Mouse (Mus musculus): ENCODE data around the gene Ttll1.

The Ttll1 gene

DNA sequence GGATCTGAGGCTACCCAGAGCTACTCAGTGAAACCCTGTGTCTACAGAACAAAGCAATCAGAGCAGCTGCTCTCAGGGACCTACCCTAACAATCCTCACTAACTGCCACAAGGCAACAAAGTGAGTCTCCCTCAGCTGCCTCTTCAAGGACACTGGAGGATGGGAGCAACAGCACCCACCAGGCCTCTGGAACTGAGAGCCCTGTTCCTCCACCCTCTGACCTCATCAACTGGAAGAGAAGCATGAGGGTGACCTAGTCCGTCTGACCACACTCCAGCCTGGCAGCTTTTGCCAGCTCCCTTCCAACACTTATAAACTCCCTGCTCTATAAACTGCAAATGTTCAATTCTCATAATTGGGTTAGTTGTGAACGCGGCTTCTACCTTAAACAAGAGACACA, 56.8 kb downstream of the Ttll1 start:
- DNase-seq: no peak

DNA sequence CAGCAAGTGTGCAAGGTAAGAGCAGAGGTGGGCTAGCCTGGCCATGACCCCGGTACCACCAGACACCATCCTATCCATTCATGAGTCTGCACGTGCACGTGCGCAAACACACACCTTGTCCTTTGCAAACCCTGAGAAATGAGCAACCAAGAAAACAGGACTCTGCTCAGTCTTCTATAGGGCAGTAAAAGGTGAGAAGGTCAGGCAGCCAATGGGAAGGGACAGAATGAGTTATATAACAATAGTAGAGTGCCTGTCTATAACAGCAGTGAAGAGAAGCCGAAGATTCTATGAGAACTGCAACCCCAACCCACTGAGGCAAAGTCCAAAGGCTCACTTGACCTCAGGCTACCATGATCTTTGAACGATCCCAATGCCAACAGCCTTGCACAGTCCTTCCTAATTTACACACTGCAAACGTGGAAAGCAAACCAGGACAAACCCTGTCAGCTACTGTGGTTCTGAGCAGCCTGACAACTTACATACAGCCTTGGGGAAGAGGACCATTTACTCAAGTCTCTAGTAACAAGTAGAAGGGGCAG, 58.4 kb downstream of the Ttll1 start:
- no peak for DNase-seq

DNA sequence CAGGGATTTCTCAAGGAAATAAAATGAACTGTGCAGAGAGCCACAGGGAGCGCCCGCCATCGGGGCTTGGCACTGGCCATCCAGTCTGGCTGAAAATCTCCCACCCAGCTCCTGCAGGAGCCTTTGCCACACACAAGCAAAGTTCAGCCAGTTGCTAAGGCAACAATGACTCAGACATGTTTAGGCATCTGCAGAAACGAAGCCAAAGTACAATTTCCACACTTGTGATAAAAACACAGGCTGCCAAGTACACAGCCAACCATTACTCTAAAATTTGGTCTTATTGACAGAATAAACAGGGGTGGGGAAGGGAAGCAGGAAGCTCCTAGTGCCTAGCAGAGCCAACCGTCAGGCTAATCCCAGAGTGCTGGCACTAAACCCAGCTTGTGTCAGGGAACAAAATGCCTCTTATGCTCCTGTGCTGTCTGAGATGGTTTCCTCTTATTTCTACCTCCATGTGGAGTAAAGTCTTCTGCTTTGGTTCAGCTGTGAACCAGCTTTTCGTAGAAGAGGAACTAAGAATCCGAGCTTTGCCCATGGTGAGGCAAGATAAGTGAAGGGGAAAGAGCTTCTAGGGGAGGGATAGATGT, 59.0 kb downstream of the Ttll1 start:
- DNase-seq: no peak

DNA sequence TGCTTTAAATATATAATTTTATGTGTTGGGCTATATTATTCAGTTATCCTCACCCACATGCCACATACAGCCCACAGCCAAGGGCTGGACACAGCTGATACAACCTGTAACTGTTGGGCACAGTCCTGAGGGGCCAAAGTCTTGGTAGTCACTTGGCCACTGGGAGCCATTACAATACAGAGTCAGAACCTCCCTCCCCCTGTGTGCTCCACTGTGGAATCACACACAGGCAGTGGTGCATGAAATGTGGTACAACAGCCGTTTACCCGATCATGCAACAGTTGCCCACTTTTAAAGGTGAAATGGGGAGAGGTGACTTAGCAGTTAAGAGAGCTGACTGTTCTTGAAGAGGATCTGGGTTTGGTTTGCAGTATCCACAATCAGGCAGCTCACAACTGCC, 60.7 kb downstream of the Ttll1 start:
- no peak for DNase-seq

DNA sequence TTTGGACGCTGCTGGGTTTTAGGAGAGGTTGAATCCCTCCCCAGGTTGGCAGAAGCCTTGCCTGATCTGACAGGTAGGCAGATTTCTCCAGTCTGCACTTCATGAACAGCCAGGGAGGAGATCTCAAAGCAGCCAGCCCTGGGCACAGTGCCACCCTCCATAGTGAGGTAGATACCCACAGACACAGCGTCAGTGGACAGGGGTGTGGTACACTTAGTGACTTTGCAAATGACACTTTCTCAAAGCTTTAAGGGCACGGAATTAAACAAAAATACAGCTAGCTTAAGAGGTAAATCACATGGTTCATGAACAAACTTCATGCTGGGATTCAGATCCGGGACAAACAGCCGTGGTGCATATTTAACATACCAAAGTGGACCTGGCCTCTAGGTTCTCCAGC, 62.0 kb downstream of the Ttll1 start:
- peak in 1 of 2 experiments; percentile 21 for DNase-seq

DNA sequence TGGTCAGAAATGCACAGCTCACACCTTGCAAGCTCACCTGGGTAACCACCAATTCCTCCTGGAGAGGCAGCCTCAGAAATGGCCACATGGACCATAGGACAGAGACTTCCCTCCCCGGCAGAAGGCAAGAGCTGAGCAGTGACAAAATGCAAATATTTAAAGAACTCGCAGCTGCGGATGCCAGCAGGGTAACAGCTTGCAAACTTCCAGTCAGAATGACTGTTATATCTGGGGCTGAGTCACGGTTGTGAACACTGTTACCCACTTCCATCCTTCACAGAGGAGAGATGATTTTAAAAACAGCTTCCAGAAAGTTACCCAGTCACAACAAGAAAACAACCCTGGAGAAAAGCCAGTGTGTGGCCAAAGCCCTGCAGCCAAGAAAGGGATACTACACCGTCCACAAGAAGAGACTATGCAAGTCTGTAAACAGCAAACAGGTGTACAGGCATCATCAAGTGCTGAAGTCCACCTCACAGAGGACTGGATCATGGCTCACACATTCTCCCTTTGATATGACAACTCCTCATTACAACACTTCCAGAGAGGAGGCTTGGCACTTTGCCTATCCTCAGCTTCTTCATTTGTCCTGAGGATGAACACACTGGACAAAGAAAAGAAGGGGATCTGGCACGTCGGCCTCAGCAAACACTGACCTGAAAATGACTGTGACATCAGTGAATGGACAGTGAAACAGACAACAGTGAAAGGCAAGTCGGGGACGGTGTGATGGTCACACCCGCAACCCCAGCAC, 62.7 kb downstream of the Ttll1 start:
- DNase-seq: no peak

DNA sequence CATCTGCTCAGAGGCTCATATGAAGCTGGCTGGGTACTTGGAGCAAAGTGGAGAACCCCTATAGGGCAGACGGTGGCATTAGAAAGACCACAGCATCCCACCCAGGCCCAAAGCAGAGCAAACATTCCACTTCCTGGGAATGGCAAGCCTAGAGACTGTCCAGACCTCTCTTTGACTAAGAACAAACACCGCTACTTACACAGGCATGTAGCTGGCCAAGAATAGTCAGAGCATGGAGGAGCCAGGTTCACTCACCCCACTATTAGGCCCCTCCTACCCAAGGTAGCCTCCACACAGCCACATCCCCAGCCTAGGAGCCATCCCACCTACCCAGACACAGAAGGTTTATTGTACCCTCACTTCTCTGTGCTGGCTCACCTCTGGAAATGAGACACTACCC, 64.8 kb downstream of the Ttll1 start:
- DNase-seq: no peak

DNA sequence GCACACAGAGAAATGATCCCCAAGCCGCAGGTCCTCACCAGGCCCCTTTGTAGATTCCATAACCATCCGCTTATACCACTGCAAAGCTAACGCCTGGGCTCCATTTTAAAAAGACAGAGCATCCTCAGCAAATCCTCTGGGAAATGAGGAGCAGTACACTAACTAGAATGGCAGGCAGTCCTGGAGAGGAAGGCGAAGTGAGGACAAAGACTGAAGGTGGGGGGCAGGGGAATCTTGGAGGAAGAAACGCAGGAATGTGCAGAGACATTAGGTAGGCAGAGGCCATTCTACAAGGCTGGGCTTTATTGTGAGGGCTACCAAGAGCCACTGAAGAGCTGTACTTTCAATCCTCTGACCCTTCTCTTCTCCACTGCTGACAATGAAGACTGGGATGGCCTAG, 65.3 kb downstream of the Ttll1 start:
- no peak for DNase-seq

DNA sequence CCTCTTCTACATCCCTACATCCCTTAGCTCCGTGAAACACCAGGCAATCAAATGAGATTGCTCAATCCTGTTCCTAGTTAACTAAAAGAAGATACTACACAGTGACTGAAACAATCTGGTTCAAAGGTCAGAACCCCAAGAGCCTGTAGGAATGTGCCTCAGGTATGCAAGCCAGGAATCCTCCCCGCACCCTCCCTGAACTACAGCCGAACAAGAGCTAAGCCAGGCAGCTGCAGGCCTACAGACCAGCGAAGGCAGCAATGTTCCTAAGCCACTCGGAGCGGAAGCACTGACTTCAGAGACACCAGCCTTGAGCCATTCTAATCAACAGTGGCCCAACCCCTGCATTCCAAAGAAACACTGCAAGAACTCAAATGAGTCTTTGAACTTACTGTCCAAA, 66.3 kb downstream of the Ttll1 start:
- no peak for DNase-seq

DNA sequence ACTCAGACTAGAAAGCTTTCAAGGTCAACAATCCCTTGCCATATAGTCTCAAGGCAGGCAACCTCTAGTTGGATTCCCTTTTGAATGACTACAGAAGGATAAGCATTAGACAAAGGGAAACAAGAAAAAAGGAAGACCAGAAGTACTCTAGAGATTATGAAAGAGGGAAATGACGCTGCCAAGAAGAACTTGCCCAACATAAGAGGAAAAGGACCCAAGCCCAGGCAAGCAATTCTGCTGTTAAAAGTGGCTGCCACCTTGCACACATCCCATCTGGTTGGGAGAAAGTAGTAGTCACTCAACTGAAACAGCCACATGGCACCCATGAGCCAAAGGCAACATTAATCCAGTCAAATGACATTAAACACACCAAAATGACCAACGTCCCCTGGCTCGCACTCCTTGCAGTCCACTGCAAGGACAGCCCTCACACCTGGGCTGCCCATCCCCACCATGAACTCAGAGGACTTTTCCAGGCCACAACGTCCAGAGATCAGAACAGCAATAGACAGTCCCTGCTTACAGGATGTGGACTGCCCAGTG, 68.1 kb downstream of the Ttll1 start:
- DNase-seq: no peak

DNA sequence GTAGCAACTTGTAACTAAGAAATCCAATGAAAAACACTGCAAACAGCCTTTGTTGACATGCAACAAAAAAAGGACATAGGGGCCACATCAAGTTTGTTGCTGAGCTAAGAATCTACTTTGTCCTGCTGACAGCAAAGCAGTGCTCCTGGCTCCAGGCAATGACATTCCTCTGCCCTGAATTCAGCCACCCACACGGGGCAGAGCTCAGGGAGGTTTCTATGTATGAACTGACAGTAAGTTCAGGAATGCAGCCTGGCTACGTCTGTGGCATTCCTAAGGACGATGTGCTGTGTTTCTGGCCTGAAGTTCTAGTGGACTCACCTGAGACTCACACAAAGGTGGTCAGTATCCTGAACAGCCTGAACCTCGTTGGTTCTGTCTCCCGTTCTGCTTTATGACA, 70.0 kb downstream of the Ttll1 start:
- no peak for DNase-seq

DNA sequence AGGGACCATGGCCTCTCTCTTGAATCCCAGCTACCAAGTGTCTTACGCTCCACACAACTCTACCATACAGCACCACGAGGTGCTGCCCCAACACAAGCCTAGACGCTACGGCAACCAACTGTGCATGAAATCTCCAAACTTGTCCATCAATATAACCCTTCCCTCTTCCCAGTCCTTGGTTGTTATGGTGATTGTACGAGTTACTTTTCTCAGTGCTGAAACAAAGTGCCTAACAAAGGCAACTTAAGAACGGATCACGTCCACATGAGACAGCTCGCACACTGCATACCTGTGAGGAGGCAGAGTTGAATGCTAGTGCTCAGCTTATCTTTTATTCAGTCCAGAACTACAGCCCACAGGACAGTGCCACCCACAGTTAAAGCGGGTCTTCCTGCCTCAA, 74.2 kb downstream of the Ttll1 start:
- DNase-seq: no peak

DNA sequence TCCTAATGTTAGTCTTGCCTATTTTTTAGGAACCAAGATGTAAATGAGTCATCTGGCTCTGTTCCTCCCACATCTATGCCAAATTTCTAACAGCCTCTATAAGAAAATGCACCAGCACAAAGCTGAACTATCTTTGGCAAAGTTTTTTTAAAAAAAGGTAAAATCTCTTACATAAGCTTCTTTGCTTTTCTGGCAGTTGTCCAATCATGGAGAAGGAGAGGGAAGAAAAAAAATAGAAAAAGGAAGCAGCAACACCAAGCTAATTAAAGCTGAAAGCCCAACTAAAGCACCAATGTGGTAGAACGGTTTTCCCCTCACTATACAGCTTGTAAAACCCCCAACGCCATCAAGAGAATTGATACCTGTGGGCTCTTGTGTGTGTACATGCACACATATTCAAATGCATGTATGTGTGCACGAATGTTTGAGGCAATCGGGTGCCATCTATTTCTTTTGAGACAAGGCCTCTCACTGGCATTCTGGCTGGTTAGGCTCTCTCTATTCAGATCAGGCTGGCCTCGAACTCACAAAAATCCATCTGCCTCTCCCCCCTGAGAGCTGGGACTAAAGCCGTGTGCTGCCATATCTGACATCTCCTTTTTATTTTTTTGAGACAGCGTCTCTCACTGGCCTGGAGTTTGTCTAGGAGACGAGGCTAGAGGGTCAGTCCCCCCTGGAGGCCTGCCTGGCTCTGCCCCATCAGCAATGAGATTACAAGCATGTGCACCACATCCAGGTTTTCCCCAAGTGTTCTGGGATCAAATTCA, 75.2 kb downstream of the Ttll1 start:
- no peak for DNase-seq

DNA sequence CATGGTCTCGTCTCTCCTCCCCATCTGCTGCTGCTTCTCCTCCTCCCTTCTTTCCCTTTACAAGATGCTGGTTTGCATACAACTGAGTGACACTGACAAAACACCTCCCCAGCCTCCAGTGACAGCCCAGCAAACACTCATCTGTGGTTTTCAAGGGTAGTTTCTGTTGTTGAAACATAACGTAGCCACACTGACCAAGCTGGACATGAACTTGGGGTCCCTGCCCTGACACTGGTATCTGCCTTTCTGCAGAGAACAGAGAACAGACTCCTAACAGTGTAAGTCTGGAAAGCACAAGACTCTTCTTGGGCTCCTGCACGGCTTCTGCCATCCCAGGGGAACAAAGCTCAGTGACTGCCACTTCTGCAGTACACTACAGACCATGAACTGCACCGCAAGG, 76.0 kb downstream of the Ttll1 start:
- DNase-seq: no peak
